Mouse (Mus musculus) ES-Bruce4 (cell line): ENCODE results near the gene Pcolce. TPM values are rescaled to one million over a fixed set of nuclear protein-coding genes. Genes with fewer than 3 reads are reported as not detected.

Experiments
- H3K27ac ChIP-seq: 2 replicates; pipeline ENCODE4 v1.5.1; 2012; ENCODE audit warnings: low read length, inconsistent platforms; ENCODE audit not compliant: insufficient read depth
- H3K27me3 ChIP-seq: 2 replicates; pipeline ENCODE4 v1.6.1; 2012; ENCODE audit warnings: mild to moderate bottlenecking, low read length, inconsistent platforms; ENCODE audit not compliant: control insufficient read depth, poor library complexity, insufficient read depth, severe bottlenecking
- H3K36me3 ChIP-seq: 2 replicates; pipeline ENCODE4 v1.6.1; 2012; ENCODE audit warnings: inconsistent platforms, mild to moderate bottlenecking, low read length, moderate library complexity; ENCODE audit not compliant: control insufficient read depth, poor library complexity, insufficient read depth, severe bottlenecking
- H3K4me1 ChIP-seq: one replicate; pipeline ENCODE4 v1.8.1; 2011; ENCODE audit warnings: low read length; ENCODE audit not compliant: control insufficient read depth, insufficient read depth
- H3K4me3 ChIP-seq: 2 replicates; pipeline ENCODE4 v1.5.1; 2011; ENCODE audit warnings: low read depth, mild to moderate bottlenecking, low read length
- H3K9ac ChIP-seq: 2 replicates; pipeline ENCODE4 v1.6.1; 2012; ENCODE audit warnings: low read depth, mild to moderate bottlenecking, inconsistent platforms; ENCODE audit not compliant: poor library complexity, severe bottlenecking
- H3K9me3 ChIP-seq: replicated peaks from 2 replicates; pipeline ENCODE4 v1.6.1; 2012; ENCODE audit warnings: mild to moderate bottlenecking, low read length, inconsistent platforms; ENCODE audit not compliant: control insufficient read depth, poor library complexity, insufficient read depth, severe bottlenecking
- CTCF ChIP-seq: IDR thresholded peaks from one replicate; pipeline ENCODE4 v1.8.1; 2011; ENCODE audit warnings: low read depth, low read length
- EP300 ChIP-seq: IDR thresholded peaks from 2 replicates; pipeline ENCODE4 v1.6.1; 2011; ENCODE audit warnings: low read depth, low read length; ENCODE audit not compliant: insufficient read depth
- POLR2A ChIP-seq: IDR thresholded peaks from one replicate; pipeline ENCODE4 v1.8.1; 2011; ENCODE audit warnings: low read length; ENCODE audit not compliant: insufficient read depth
- polyA plus RNA-seq: library from polyadenylated mRNA; stranded (reverse); fragments of >200 nt; gene quantifications from 2 replicates; pipeline ENCODE4 v1.2.4, GENCODE M21; 2011; ENCODE audit warnings: low read depth; ENCODE audit not compliant: missing spikeins, insufficient read depth, insufficient read length

Pcolce gene
- polyA plus RNA-seq, 1 experiment: 49.2 TPM

DNA sequence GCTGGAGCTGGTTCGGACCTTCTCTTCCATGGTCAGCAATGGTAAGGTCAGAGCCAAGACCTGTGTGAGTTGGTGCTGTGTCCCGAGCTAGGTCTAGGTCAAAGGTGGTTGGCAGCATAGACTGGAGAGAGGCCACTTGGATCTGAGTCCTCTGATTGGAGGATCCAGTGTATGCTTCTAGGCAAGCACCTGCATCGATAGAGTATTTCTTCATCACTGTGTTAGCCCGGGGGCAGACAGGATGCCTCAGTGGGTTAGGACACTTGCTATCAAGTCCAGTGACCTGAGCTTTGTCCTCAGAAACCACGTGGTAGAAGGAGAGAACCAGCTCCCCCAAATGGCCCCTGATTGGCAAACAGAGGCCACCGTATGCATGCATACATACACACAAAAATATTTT is 33.3 kb downstream of the Pcolce start:
- H3K27ac ChIP-seq: no peak overlapping the region
- no peaks in the 10 kb centered on the region for H3K9me3 ChIP-seq
- no peaks in the 10 kb centered on the region for H3K27me3 ChIP-seq
- TF ChIP-seq EP300: no peak
- TF ChIP-seq CTCF: no peak
- no peak for TF ChIP-seq POLR2A
- no peak overlapping the region for H3K4me3 ChIP-seq
- no peaks in the 10 kb centered on the region for H3K4me1 ChIP-seq
- H3K36me3 ChIP-seq: no peaks in the 10 kb centered on the region
- no peak overlapping the region for H3K9ac ChIP-seq

DNA sequence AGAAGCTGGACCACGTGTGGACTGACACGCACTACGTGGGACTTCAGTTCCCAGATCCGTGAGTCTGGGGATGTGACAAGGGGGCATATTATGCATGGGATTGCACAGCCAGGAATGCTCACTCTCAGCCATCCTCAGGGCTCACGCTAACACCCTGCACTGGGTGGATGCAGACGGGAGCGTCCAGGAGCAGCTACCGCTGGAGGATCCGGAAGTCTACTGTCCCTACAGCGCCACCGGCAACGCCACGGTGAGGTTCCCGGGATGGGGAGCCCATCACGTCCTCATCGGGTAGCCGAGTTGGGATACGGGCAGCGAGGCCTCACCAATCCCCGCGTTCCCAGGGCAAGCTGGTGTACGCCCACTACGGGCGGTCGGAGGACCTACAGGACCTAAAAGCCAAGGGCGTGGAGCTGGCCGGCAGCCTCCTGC is 39.1 kb downstream of the Pcolce start:
- Histone ChIP-seq H3K27ac (no peak overlapping the region), H3K9me3 (no peaks in the 10 kb centered on the region), H3K36me3 (no peaks in the 10 kb centered on the region), H3K4me1 (no peaks in the 10 kb centered on the region), H3K27me3 (no peaks in the 10 kb centered on the region), H3K4me3 (peak overlapping the region; percentile 32), H3K9ac (no peak overlapping the region)
- TF ChIP-seq POLR2A (no peak), CTCF (peak; percentile 35)

DNA sequence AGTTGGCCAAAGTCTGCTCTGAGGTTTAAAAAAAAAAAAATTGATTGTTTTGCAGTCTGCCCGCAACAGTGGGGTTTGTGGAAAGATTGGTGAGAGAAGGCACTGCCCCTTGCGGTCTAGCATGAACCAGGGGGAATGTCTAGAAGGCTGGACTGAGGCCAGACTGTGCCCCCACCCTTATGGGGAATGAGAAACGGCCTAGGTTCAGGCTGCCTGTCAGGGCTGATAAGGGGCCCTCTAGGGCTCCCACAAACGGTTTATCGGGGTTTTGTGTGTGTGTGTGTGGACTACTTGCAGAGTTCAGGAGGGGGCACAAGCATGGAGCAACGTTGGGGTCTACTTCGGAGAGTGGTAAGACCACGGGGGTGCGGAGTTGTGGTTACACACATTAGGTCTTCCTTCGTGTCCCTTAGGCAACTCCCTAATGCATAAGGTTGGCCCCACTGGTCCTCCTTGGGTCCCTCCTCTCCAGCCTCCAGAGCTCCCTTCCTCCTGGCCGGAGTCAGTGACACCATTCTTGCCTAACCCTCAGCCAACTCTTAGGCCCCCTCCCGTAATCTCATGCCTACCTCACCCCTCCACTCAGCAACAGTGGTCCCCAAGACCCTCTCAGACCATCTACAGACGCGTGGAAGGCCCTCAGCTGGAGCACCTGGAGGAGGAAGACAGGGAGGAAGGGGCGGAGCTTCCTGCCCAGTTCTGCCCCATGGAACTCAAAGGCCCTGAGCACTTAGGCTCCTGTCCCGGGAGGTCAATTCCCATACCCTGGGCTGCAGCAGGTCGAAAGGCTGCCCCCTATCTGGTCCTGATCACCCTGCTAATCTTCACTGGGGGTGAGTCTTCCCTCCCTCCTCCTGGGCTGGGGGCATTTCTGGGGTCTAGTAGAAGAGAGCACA is 42.6 kb downstream of the Pcolce start:
- Histone ChIP-seq H3K4me3 (no peak overlapping the region), H3K9me3 (no peaks in the 10 kb centered on the region), H3K36me3 (no peaks in the 10 kb centered on the region), H3K27ac (no peak overlapping the region), H3K4me1 (no peaks in the 10 kb centered on the region), H3K27me3 (no peaks in the 10 kb centered on the region), H3K9ac (no peak overlapping the region)
- TF ChIP-seq POLR2A (no peak), EP300 (no peak), CTCF (no peak)

DNA sequence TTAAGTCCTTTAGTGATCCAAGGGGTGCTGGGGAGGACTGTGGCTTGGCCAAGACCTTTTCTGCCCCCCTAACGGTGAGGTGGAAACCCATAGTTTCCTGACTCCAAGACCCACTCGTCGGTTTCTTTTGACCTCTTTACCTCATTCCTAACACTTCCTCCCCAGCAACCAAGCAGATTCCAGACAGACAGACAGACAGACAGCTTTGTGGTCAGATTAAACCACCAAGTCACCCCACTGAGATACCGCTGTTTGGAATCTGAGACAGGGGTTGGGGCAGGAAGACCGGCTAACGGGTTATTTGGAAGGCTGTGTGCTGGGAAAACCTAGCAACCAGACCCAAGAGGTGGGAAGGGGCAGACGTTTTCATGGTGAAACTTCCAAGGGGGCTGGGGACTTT is 43.4 kb downstream of the Pcolce start:
- Histone ChIP-seq H3K9ac (no peak overlapping the region), H3K4me1 (no peaks in the 10 kb centered on the region), H3K4me3 (no peak overlapping the region), H3K27ac (no peak overlapping the region), H3K9me3 (no peaks in the 10 kb centered on the region), H3K36me3 (no peaks in the 10 kb centered on the region), H3K27me3 (no peaks in the 10 kb centered on the region)
- TF ChIP-seq EP300 (no peak), CTCF (no peak), POLR2A (no peak)

DNA sequence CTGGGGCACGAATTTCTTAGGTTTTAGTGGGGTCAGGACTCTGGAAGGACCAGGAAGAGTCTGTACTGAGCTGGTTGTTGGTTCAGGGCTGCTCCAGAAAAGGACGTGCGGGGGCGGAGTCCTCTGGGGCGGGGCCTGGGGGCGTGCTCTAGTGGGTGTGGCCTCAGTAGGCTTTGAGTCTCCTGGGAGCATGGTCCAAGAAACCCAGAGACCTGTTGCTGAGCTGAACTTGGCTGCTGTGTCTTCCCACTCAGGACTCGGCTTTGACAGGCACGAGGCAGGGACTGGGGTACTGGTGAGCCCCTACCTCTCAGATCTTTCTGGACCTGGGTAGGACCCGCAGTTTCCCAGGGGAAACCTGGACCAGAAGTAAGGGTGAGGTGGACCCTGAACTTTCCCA is 43.9 kb downstream of the Pcolce start, which contains the start of gene Tfr2:
Tfr2 (plus strand) TSS at position 176 of the 400 bp plus-strand sequence.
- H3K27me3 ChIP-seq: no peaks in the 10 kb centered on the region
- H3K4me3 ChIP-seq: no peak within 1 kb of the TSS
- no peaks in the 10 kb centered on the region for H3K9me3 ChIP-seq
- no peak within 1 kb of the TSS for H3K9ac ChIP-seq
- no peak for TF ChIP-seq CTCF
- no peak for TF ChIP-seq EP300
- TF ChIP-seq POLR2A: no peak
- H3K36me3 ChIP-seq: no peaks in the 10 kb centered on the region
- no peaks in the 10 kb centered on the region for H3K4me1 ChIP-seq
- no peak within 1 kb of the TSS for H3K27ac ChIP-seq

DNA sequence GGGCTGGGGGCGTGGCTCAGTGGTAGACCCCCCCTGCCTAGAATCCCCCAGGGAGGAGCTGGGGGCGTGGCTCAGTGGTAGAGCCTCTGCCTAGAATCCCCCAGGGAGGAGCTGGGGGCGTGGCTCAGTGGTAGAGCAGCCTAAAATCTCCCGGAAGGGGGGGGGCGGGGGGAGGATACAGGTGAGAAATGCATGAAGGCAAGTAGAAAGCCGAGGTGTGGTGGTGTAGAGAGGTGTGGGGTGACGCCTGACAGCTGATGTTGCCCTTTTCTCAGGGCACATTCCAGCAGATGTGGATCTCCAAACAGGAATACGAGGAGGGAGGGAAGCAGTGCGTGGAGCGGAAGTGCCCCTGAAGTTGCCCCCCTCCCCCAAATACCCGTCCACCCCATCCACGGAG is 44.6 kb downstream of the Pcolce start:
- no peaks in the 10 kb centered on the region for H3K27me3 ChIP-seq
- no peak for TF ChIP-seq EP300
- no peak for TF ChIP-seq POLR2A
- TF ChIP-seq CTCF: no peak
- no peak overlapping the region for H3K9ac ChIP-seq
- no peaks in the 10 kb centered on the region for H3K9me3 ChIP-seq
- no peaks in the 10 kb centered on the region for H3K36me3 ChIP-seq
- no peak overlapping the region for H3K4me3 ChIP-seq
- no peaks in the 10 kb centered on the region for H3K4me1 ChIP-seq
- H3K27ac ChIP-seq: no peak overlapping the region
